Mouse (Mus musculus): ENCODE data around the gene Sez6. TPM values are rescaled to one million over a fixed set of nuclear protein-coding genes. Genes with fewer than 3 reads are reported as not detected.
A peak's percentile ranks its signal among the peaks of the same experiment; 100 is the strongest.

The Sez6 gene
- polyA plus RNA-seq, 1 experiment from 2014 or later = 146 TPM

- 11% methylated on average over 6 of the region's 6 CpGs for WGBS
These were observed 37.3 kb upstream of the Sez6 start for GRCm38 (mm10) chr11:77893283-77893682.

DNA sequence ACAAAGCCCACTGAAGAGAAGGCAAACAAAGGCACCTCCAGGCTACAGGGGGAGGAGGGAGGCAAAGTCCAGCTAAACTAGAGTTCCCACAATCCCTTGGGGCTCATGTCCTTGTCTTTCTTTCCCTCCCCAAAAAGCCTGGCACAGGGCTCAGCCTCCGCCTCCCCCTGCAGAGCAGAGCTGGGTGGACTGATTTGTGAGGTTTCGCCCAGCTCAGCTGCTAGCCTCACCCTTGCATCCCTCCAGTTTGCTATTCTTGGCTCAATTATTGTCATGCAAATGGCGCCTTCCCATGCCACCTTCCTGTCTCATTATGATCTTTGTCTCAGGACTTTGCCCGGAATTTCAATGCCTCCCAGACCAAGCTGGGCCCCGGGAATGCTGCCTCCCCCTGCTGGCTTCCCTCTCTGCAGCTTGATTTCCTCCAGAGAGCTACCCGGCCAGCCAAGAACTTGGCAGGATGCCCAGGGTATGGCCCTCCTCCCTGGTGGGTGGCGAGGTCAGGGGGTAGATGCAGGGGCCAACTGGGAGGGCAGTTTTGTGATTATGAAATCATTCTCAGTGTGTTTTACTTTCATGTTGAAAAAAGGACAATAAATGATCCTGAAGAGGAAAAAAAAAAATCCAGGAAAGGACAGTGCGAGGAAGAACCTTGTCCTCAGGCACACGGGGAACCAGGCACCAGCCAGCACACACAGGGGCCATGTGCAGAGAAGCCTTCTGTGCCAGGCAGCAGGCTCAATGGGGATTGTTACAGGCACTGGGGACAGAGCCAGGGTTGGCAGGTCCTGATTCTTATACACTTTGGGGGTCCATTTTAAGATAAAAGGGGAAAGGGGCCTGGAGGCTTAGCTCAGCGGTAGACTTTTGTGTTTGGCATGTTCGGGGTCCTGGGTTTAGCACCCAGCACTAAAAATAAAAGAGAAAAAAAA lies 36.5 kb upstream of the Sez6 start, which contains the start of gene Pipox:
Gene Pipox, minus strand, starts transcription at position 310 of the 932 bp plus-strand sequence.
- 5% methylated on average over 11 of the region's 11 CpGs for WGBS
- Histone ChIP-seq H3K27ac (ENCODE audit: low read length) (peak within 1 kb of the TSS; percentile 85), H3K4me2 (ENCODE audit: low read length) (peak within 1 kb of the TSS; percentile 22), H3K9me3 (replicated peaks; ENCODE audit: control insufficient read depth, low read length, poor library complexity, severe bottlenecking) (no peaks in the 10 kb centered on the region), H3K36me3 (ENCODE audit: control insufficient read depth, insufficient read depth, low read length) (no peaks in the 10 kb centered on the region), H3K9ac (ENCODE audit: low read depth, low read length) (peak within 1 kb of the TSS; percentile 16; the same call in 1 of the 2 replicates), H3K27me3 (ENCODE audit: control insufficient read depth, insufficient read depth, low read depth, low read length) (no peaks in the 10 kb centered on the region), H3K4me1 (ENCODE audit: control insufficient read depth, insufficient read depth, low read length) (peaks cover 64% of the 10 kb centered on the region), H3K4me3 (ENCODE audit: low read depth, low read length) (no peak within 1 kb of the TSS)
- peak; percentile 72 for ATAC-seq

More at GRCm38 (mm10) chr11:77893283-77893682, 37.3 kb upstream of the Sez6 start:
- Histone ChIP-seq H3K27ac (ENCODE audit: low read length) (peak overlapping the region; percentile 85), H3K9me3 (replicated peaks; ENCODE audit: control insufficient read depth, low read length, poor library complexity, severe bottlenecking) (no peaks in the 10 kb centered on the region), H3K4me1 (ENCODE audit: control insufficient read depth, insufficient read depth, low read length) (peaks cover 62% of the 10 kb centered on the region), H3K27me3 (ENCODE audit: control insufficient read depth, insufficient read depth, low read depth, low read length) (no peaks in the 10 kb centered on the region), H3K4me2 (ENCODE audit: low read length) (peak overlapping the region; percentile 22), H3K4me3 (ENCODE audit: low read depth, low read length) (no peak overlapping the region), H3K36me3 (ENCODE audit: control insufficient read depth, insufficient read depth, low read length) (no peaks in the 10 kb centered on the region), H3K9ac (ENCODE audit: low read depth, low read length) (no peak overlapping the region; the same call in 1 of the 2 replicates)
- no peak; the same call in 1 of the 2 replicates for ATAC-seq

GRCm38 (mm10) chr11:77894967-77895366 lies 35.6 kb upstream of the Sez6 start:
- Histone ChIP-seq H3K36me3 (ENCODE audit: control insufficient read depth, insufficient read depth, low read length) (no peaks in the 10 kb centered on the region), H3K9me3 (replicated peaks; ENCODE audit: control insufficient read depth, low read length, poor library complexity, severe bottlenecking) (no peaks in the 10 kb centered on the region), H3K4me3 (ENCODE audit: low read depth, low read length) (no peak overlapping the region), H3K27ac (ENCODE audit: low read length) (peak overlapping the region; percentile 93; the same call in 1 of the 2 replicates), H3K9ac (ENCODE audit: low read depth, low read length) (no peak overlapping the region), H3K4me1 (ENCODE audit: control insufficient read depth, insufficient read depth, low read length) (peaks cover 64% of the 10 kb centered on the region), H3K27me3 (ENCODE audit: control insufficient read depth, insufficient read depth, low read depth, low read length) (no peaks in the 10 kb centered on the region), H3K4me2 (ENCODE audit: low read length) (no peak overlapping the region)
- no peak for ATAC-seq
- WGBS = 70% methylated on average over 2 of the region's 2 CpGs

GRCm38 (mm10) chr11:77896011-77896410 lies 34.6 kb upstream of the Sez6 start:
- Histone ChIP-seq H3K4me1 (ENCODE audit: control insufficient read depth, insufficient read depth, low read length) (peaks cover 66% of the 10 kb centered on the region), H3K9me3 (replicated peaks; ENCODE audit: control insufficient read depth, low read length, poor library complexity, severe bottlenecking) (no peaks in the 10 kb centered on the region), H3K27me3 (ENCODE audit: control insufficient read depth, insufficient read depth, low read depth, low read length) (no peaks in the 10 kb centered on the region), H3K9ac (ENCODE audit: low read depth, low read length) (no peak overlapping the region), H3K4me3 (ENCODE audit: low read depth, low read length) (no peak overlapping the region), H3K36me3 (ENCODE audit: control insufficient read depth, insufficient read depth, low read length) (no peaks in the 10 kb centered on the region), H3K27ac (ENCODE audit: low read length) (peak overlapping the region; percentile 93), H3K4me2 (ENCODE audit: low read length) (peak overlapping the region; percentile 26; the same call in 1 of the 2 replicates)
- ATAC-seq = no peak
- 30% methylated on average over 9 of the region's 9 CpGs for WGBS

GRCm38 (mm10) chr11:77896480-77896819 lies 34.1 kb upstream of the Sez6 start:
- Histone ChIP-seq H3K4me1 (ENCODE audit: control insufficient read depth, insufficient read depth, low read length) (peaks cover 70% of the 10 kb centered on the region), H3K27me3 (ENCODE audit: control insufficient read depth, insufficient read depth, low read depth, low read length) (no peaks in the 10 kb centered on the region), H3K9me3 (replicated peaks; ENCODE audit: control insufficient read depth, low read length, poor library complexity, severe bottlenecking) (no peaks in the 10 kb centered on the region), H3K9ac (ENCODE audit: low read depth, low read length) (no peak overlapping the region), H3K4me2 (ENCODE audit: low read length) (peak overlapping the region; percentile 26), H3K36me3 (ENCODE audit: control insufficient read depth, insufficient read depth, low read length) (no peaks in the 10 kb centered on the region), H3K27ac (ENCODE audit: low read length) (peak overlapping the region; percentile 93), H3K4me3 (ENCODE audit: low read depth, low read length) (no peak overlapping the region)
- no peak for ATAC-seq
- 12% methylated on average over 6 of the region's 6 CpGs for WGBS

DNA sequence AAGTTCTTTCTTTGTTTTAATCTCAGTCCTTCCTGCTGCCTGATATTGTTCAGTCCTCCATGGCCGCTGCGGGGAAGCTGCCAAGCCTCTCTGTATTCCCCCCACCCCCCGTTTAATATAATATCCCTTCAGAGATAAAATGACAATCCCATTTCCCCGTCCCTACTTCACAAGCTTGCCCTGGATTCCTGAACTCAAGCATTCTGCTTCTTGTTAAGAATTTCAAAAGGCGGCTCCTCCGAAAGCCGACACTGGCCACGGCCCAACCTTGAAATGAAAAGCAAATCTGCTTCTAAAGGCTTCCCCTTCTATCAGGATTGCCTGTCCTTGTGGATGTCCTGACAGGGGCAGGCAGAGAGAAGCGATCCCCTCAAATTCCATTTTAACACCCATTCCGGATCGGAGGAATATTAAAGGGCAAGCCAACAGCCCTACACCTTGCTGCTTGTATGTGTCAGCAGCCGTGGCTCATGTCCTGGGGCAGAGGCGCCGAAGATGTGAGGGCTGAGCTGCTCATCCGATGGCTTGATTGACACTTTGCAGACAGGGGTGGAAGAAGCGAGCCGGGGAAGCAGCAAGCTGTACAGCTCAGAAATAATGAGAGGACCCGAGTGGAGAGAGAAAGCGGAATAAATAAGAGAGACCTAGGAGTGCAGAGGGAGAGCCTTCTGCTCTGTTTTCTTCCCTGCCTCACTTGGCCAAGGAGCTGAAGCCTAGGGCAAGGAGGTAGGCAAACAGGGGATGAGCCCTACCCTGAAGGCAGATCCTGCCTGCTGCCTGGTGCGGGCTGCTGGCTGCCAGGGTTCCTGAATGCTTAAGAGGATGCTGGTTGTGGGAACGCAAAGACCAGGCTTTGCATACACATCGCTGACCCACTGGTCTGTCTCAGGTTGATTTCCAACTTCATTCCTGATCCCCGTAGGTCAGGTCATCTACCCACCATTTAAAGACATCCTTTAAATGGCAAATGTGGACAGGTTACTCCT lies 33.5 kb upstream of the Sez6 start:
- peaks cover 74% of the 10 kb centered on the region for H3K4me1 ChIP-seq (ENCODE audit: control insufficient read depth, insufficient read depth, low read length)
- H3K4me3 ChIP-seq (ENCODE audit: low read depth, low read length) = peak overlapping the region; percentile 6; the same call in 1 of the 2 replicates
- H3K27ac ChIP-seq (ENCODE audit: low read length) = peak overlapping the region; percentile 93
- H3K9ac ChIP-seq (ENCODE audit: low read depth, low read length) = peak overlapping the region; percentile 17
- 5% methylated on average over 23 of the region's 23 CpGs for WGBS
- H3K9me3 ChIP-seq (replicated peaks; ENCODE audit: control insufficient read depth, low read length, poor library complexity, severe bottlenecking) = no peaks in the 10 kb centered on the region
- H3K36me3 ChIP-seq (ENCODE audit: control insufficient read depth, insufficient read depth, low read length) = no peaks in the 10 kb centered on the region
- peak; percentile 59 for ATAC-seq
- H3K27me3 ChIP-seq (ENCODE audit: control insufficient read depth, insufficient read depth, low read depth, low read length) = no peaks in the 10 kb centered on the region
- H3K4me2 ChIP-seq (ENCODE audit: low read length) = peak overlapping the region; percentile 26

DNA sequence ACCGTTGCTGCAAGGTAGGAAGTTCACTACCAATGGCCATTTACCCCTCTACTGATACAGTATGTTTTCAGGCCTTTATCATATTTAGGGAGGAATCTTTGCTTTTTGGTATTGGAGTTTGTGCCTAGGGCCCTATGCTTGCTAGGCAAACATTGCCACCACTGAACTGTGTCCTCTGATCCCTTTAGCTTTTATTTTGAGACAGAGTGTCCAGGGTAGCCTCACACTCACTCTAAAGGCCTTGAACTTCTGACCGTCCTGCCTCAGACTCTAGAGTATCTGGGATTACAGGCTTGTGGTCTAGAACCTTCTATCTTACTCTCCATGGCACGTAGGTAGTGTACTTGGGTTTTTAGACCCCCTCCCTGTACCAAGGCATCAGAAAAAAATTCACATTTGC lies 30.4 kb upstream of the Sez6 start:
- Histone ChIP-seq H3K9me3 (replicated peaks; ENCODE audit: control insufficient read depth, low read length, poor library complexity, severe bottlenecking) (no peaks in the 10 kb centered on the region), H3K27me3 (ENCODE audit: control insufficient read depth, insufficient read depth, low read depth, low read length) (no peaks in the 10 kb centered on the region), H3K4me1 (ENCODE audit: control insufficient read depth, insufficient read depth, low read length) (peaks cover 53% of the 10 kb centered on the region), H3K27ac (ENCODE audit: low read length) (no peak overlapping the region), H3K36me3 (ENCODE audit: control insufficient read depth, insufficient read depth, low read length) (no peaks in the 10 kb centered on the region), H3K4me2 (ENCODE audit: low read length) (no peak overlapping the region), H3K9ac (ENCODE audit: low read depth, low read length) (no peak overlapping the region), H3K4me3 (ENCODE audit: low read depth, low read length) (no peak overlapping the region)
- no peak for ATAC-seq
- 90% methylated on average over 3 of the region's 3 CpGs for whole genome bisulfite sequencing

- Histone ChIP-seq H3K27me3 (ENCODE audit: control insufficient read depth, insufficient read depth, low read depth, low read length) (no peaks in the 10 kb centered on the region), H3K36me3 (ENCODE audit: control insufficient read depth, insufficient read depth, low read length) (no peaks in the 10 kb centered on the region), H3K4me2 (ENCODE audit: low read length) (no peak overlapping the region), H3K27ac (ENCODE audit: low read length) (no peak overlapping the region), H3K4me3 (ENCODE audit: low read depth, low read length) (no peak overlapping the region), H3K9me3 (replicated peaks; ENCODE audit: control insufficient read depth, low read length, poor library complexity, severe bottlenecking) (no peaks in the 10 kb centered on the region), H3K9ac (ENCODE audit: low read depth, low read length) (no peak overlapping the region), H3K4me1 (ENCODE audit: control insufficient read depth, insufficient read depth, low read length) (peaks cover 48% of the 10 kb centered on the region)
- ATAC-seq = no peak
- WGBS = 83% methylated on average over 4 of the region's 4 CpGs
These were observed 29.9 kb upstream of the Sez6 start for GRCm38 (mm10) chr11:77900696-77901095.
